Mouse (Mus musculus) olfactory bulb, adult 2 months (tissue): ENCODE data around the gene Epyc.

Experiments used
- CTCF ChIP-seq: fragments of 200-500 bp; IDR thresholded peaks from 2 replicates; pipeline ENCODE4 v1.5.1; 2012; ENCODE audit warnings: low read depth, mild to moderate bottlenecking, low read length, moderate library complexity; ENCODE audit not compliant: insufficient read depth
- POLR2A ChIP-seq: fragments of 200-500 bp; IDR thresholded peaks from 2 replicates; pipeline ENCODE4 v1.6.1; 2012; ENCODE audit warnings: mild to moderate bottlenecking, low read depth, low read length, moderate library complexity; ENCODE audit not compliant: insufficient read depth

GRCm38 (mm10) chr10:97625116-97625515, 18.8 kb upstream of the Epyc start:
- TF ChIP-seq CTCF = no peak
- TF ChIP-seq POLR2A = no peak
